Mouse (Mus musculus) Patski (cell line): ENCODE data around the gene Fam129c. TPM values are rescaled to one million over a fixed set of nuclear protein-coding genes. Genes with fewer than 3 reads are reported as not detected.

Source experiments
- ATAC-seq: fragments of 100-300 bp; one replicate; pipeline ENCODE4 v1.8.0; 2021
- CTCF ChIA-PET: fragments of 350-600 bp; sonication (Branson Sonifier 250); formaldehyde crosslinking; loops from one replicate; lab custom pipeline; 2022; ENCODE audit warnings: inconsistent platforms; lab: Charles Lee
- POLR2A ChIA-PET: fragments of 350-600 bp; sonication (Branson Sonifier 250); formaldehyde crosslinking; loops from one replicate; lab custom pipeline; 2022; ENCODE audit warnings: antibody characterized with exemption, inconsistent platforms; lab: Charles Lee
- DNase-seq: peaks from one replicate; pipeline ENCODE4 v3.0.0-alpha.2; 2011; ENCODE audit warnings: low read depth, low spot score
- H3K27me3 ChIP-seq: fragments of 371-371 bp; one replicate; pipeline ENCODE4 v1.5.1; 2021
- CTCF ChIP-seq: fragments of 100-300 bp; IDR thresholded peaks from one replicate; pipeline ENCODE4 v1.5.1; 2021
- in situ Hi-C: fragments of 300-500 bp; cut with MboI; formaldehyde crosslinking; loops from 3 replicates; pipeline ENCODE4 v1.11.1; 2018; ENCODE audit warnings: low pct_unique_long_range_greater_than_20kb, mixed read lengths
- polyA plus RNA-seq: library from polyadenylated mRNA; unstranded; gene quantifications from one replicate; pipeline ENCODE4 v1.2.3, GENCODE M21; 2021

Fam129c gene
- polyA plus RNA-seq: 10.8 TPM

GRCm38 (mm10) chr8:71597451-71597850 is at the start of gene Fam129c:
Fam129c (plus strand) TSS chr8:71597648.
- CTCF ChIA-PET: interaction anchor here (1.5 to 2.3 kb wide), 2 partner anchors 11 to 35 kb away, joined by 5 to 12 read pairs; no protein-coding TSS in a partner anchor
- POLR2A ChIA-PET: no interaction called here
- in situ Hi-C loops: no loop called here
- H3K27me3 ChIP-seq: no peaks in the 10 kb centered on the region
- no peak for DNase-seq
- no peak for TF ChIP-seq CTCF
- ATAC-seq: no peak

GRCm38 (mm10) chr8:71550754-71551153 is 46.7 kb upstream of the Fam129c start:
- no peak for TF ChIP-seq CTCF
- ChIA-PET CTCF (interaction anchor here (1.1 to 2.8 kb wide), 2 partner anchors 11 to 110 kb away, joined by 3 to 9 read pairs; no protein-coding TSS in a partner anchor), POLR2A (interaction anchor here (2.1 kb wide), 1 partner anchor 42 kb away, joined by 7 read pairs; no protein-coding TSS in a partner anchor)
- in situ Hi-C loops: no loop called here
- DNase-seq: no peak
- ATAC-seq: no peak
- no peaks in the 10 kb centered on the region for H3K27me3 ChIP-seq

- ATAC-seq: no peak
- H3K27me3 ChIP-seq: no peaks in the 10 kb centered on the region
- CTCF ChIA-PET: interaction anchor here (1.7 to 2.8 kb wide), 2 partner anchors 9 to 108 kb away, joined by 3 to 9 read pairs; no protein-coding TSS in a partner anchor
These were observed 44.7 kb upstream of the Fam129c start for GRCm38 (mm10) chr8:71552770-71553169.

GRCm38 (mm10) chr8:71554001-71554400 is 43.4 kb upstream of the Fam129c start:
- ChIA-PET CTCF (interaction anchor here (1.7 kb wide), 1 partner anchor 107 kb away, joined by 3 read pairs; no protein-coding TSS in a partner anchor), POLR2A (no interaction called here)
- ATAC-seq (no peak), DNase-seq (no peak)
- in situ Hi-C loops: no loop called here
- no peak for TF ChIP-seq CTCF
- H3K27me3 ChIP-seq: no peaks in the 10 kb centered on the region

More at GRCm38 (mm10) chr8:71552770-71553169, 44.7 kb upstream of the Fam129c start:
- no peak for TF ChIP-seq CTCF
- POLR2A ChIA-PET: no interaction called here
- in situ Hi-C loops: no loop called here
- DNase-seq: no peak

- in situ Hi-C loops: no loop called here
These were observed 42.8 kb upstream of the Fam129c start for GRCm38 (mm10) chr8:71554644-71555043.

GRCm38 (mm10) chr8:71558071-71558957 is 39.1 kb upstream of the Fam129c start, which contains the start of gene Tmem221:
Tmem221 (minus strand) TSS chr8:71558871.
- CTCF ChIA-PET: interaction anchor here (1.6 to 5.6 kb wide), 3 partner anchors 33 to 54 kb away, joined by 5 to 49 read pairs (median 19); partner anchors contain the start of genes Colgalt1 and Pgls
- no peak for TF ChIP-seq CTCF
- in situ Hi-C loops: no loop called here
- POLR2A ChIA-PET: interaction anchor here (3.1 kb wide), 1 partner anchor 34 kb away, joined by 7 read pairs; the partner anchor contains the start of gene Pgls
- DNase-seq (no peak), ATAC-seq (peak; percentile 15)
- no peaks in the 10 kb centered on the region for H3K27me3 ChIP-seq

More at GRCm38 (mm10) chr8:71554644-71555043, 42.8 kb upstream of the Fam129c start:
- no peaks in the 10 kb centered on the region for H3K27me3 ChIP-seq
- ChIA-PET POLR2A (no interaction called here), CTCF (interaction anchor here (0.9 kb wide), 1 partner anchor 104 kb away, joined by 3 read pairs; no protein-coding TSS in a partner anchor)
- TF ChIP-seq CTCF: no peak
- ATAC-seq: no peak
- DNase-seq: no peak

- POLR2A ChIA-PET: interaction anchor here (0.6 to 3.1 kb wide), 3 partner anchors 10 to 57 kb away, joined by 3 to 7 read pairs (median 3); partner anchors contain the start of gene Pgls
- CTCF ChIA-PET: interaction anchor here (1.6 to 5.6 kb wide), 3 partner anchors 32 to 53 kb away, joined by 5 to 49 read pairs (median 19); partner anchors contain the start of genes Colgalt1 and Pgls
- ATAC-seq (peak; percentile 57), DNase-seq (no peak)
- in situ Hi-C loops: no loop called here
- no peak for TF ChIP-seq CTCF
- no peaks in the 10 kb centered on the region for H3K27me3 ChIP-seq
These were observed 38.3 kb upstream of the Fam129c start for GRCm38 (mm10) chr8:71558958-71559690.

GRCm38 (mm10) chr8:71560071-71560470 is 37.4 kb upstream of the Fam129c start:
- TF ChIP-seq CTCF: no peak
- CTCF ChIA-PET: interaction anchor here (2.6 to 5.6 kb wide), 5 partner anchors 9 to 100 kb away, joined by 9 to 49 read pairs (median 19); partner anchors contain the start of genes Colgalt1 and Pgls
- POLR2A ChIA-PET: interaction anchor here (3.1 kb wide), 1 partner anchor 32 kb away, joined by 7 read pairs; the partner anchor contains the start of gene Pgls
- DNase-seq: no peak
- no peak for ATAC-seq
- in situ Hi-C loops: loop anchor here (5.0 kb wide), 2 partner anchors 42 to 102 kb away; no protein-coding TSS in a partner anchor
- no peaks in the 10 kb centered on the region for H3K27me3 ChIP-seq

GRCm38 (mm10) chr8:71560765-71561164 is 36.7 kb upstream of the Fam129c start:
- ChIA-PET POLR2A (interaction anchor here (0.5 to 2.2 kb wide), 3 partner anchors 31 to 39 kb away, joined by 3 to 12 read pairs (median 6); partner anchors contain the start of gene Pgls), CTCF (interaction anchor here (1.1 to 5.6 kb wide), 9 partner anchors 9 to 112 kb away, joined by 4 to 49 read pairs (median 11); partner anchors contain the start of genes Colgalt1 and Pgls)
- DNase-seq: no peak
- ATAC-seq: no peak
- no peak for TF ChIP-seq CTCF
- no peaks in the 10 kb centered on the region for H3K27me3 ChIP-seq
- in situ Hi-C loops: loop anchor here (5.0 kb wide), 2 partner anchors 42 to 102 kb away; no protein-coding TSS in a partner anchor
